Mouse (Mus musculus) adrenal gland, postnatal 14 days (tissue): Measurements from ENCODE around the gene Nedd9. TPM values are rescaled to one million over a fixed set of nuclear protein-coding genes. Genes with fewer than 3 reads are reported as not detected.

ENCODE experiments used
- DNase-seq: peaks from one replicate; pipeline ENCODE4 v3.0.0; 2021; ENCODE audit warnings: mixed read lengths
- total RNA-seq: library from RNA; stranded (reverse); gene quantifications from 2 replicates; pipeline ENCODE4 v1.2.3, GENCODE M21; 2021

The Nedd9 gene
- total RNA-seq, 1 experiment from 2014 or later: 23.0 TPM

DNA sequence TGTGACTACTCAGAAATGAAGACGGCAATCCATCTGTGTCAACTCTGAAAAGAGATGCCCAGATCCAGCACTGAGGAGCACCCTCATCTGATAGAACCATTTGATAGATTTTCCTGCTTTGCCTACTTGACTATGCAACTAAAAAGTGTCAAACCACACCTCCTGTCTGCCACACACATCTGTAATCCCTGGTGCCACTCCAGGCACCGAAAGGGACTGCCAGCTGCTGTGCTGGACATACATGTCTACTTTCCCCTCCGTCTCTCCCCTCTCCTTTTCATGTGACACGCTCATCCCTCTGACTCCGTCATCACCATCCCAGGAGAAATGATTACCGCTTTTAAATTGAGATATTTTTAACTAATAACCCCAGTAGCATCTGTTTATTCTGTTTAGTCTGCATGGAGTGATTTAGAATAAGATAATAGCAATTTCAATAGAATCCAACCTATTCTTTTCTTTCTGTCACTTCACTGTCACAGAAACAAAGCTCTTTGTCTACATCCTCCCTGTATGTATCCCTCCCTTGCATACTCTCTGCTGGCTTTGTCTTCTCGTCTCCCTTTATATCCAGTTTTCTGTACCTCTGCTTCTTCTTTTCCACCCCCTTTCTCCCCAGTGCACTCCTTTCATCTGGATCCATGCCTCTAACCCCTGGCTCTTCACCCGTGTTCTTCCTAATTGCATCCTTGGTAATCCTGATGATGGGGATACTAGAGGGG, 5.0 kb upstream of the Nedd9 start:
- no peak for DNase-seq

DNA sequence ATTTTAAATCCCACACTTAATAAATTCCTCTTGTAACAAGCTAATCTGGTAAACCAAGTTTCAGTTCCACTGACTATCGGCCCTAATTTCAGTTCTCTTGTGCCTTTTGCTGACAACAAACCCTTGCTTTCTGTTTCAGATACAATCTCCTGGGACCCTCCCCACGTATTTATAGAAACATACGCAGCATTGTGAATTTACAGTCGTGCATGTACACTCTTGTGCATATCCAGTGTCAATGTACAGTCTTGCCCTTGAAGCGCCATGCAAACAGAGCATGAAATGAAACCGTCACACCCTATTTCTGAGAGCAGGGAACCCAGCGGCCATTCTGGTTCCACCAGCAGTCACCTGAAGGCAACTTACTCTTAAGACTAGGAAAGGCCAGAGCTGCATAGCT, 4.4 kb upstream of the Nedd9 start:
- DNase-seq: no peak

DNA sequence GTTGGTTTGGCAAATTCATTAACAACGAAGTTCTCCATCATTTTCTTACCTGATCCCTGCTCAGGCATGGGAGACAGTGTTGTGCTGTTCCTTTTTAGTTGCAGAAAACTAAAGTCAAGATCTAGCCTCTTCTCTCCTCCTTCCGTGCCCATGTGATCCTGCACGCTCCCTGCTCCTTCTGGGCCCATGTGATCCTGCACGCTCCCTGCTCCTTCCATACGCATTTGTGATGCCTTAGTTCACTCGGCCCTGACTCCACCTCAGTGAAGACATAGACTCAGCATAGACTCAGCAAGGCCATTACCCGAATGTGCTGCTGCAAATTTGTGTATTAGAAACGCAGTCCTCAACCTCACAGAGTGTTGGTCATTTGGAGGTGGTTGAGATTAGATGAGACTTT, 3.1 kb upstream of the Nedd9 start:
- no peak for DNase-seq

DNA sequence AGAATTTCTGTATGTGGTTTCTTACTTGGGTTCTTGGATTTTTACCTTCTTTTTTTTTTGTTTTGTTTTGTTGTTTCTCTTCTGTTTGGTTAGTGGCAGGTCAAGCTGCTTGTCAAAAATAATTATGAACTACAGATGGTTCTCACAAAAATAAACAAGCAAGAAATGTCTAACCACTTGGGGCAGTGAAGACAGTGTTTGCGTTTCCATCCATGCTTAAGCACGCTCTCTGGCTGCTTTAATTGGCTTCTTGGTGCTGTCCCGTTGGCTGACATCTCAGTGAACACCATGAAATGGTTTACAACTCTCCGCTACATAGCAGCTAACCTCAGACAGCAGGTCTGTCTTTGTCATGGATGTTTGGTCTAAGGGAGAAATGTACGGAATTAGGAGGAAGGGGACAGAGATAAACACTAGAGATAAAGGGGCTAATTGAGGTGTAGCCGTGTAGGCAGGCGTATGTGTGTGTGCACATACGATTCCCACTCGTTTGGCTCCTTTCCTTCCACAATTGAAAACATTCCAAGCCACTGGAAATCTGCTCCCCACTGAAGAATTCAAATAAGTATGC, 2.6 kb upstream of the Nedd9 start:
- DNase-seq: no peak

DNA sequence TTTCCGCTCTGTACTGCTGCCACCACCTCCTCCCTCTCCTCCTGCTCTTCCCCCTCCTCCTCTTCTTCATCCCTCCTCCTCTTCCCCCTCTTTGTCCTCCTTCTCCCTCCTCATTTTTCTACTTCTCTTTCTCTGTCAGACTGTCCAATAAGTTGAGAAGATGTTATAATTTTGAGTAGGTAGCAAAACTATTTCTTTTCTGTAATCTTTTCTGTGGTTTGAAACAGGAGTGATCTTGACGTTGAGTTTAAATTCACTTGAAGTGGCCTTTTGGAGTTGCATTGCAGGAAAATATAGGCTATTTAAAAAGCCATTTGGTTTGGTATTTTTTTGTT, 214 bp upstream of the Nedd9 start:
- DNase-seq: no peak

DNA sequence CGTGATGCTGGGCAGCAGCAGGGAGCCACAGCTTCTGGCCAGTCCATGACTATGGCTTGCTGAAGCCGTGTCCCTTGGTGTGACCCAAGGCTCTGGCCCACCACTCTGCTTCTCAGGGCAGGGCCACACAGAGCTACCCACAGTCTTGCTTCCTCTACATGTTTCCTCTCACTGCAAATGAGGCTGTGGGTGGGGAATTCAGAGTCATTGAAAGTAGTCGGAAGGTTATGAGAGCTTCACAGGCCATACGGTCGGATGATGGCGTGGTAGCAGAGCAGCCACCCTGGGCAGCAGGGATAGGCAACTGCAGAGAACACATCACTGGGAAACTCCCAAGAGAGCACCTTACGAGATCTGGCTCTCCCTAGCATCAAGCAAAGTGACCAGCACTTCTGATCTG, 3.2 kb downstream of the Nedd9 start:
- DNase-seq: no peak

DNA sequence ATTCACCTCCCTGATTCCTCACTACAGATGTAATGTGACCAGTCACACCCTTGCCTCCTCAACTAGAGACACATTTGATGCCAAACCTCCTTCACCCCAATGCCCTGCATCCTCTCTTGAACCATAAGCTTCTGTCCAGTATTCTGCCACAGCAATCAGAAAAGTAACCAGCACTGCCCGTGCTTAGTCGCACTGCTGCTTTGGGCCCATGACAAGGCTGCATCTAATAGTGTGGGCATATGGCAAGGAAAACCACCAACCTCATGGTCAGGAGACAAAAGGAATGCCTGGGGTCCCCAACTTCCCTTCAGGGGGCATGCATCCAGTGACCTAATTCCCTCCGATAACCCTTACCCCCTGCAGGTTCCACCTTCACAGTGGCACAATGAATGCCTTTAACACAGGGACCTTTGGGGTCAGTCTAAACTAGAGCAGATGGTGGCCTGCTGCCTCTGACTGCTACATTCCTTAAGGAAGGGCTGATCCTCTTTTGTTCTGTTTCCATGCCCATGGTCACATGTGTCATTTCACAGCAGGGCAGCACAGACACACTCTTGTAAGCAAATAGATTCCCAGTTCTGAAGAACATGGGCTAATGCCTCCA, 4.7 kb downstream of the Nedd9 start:
- DNase-seq: no peak

DNA sequence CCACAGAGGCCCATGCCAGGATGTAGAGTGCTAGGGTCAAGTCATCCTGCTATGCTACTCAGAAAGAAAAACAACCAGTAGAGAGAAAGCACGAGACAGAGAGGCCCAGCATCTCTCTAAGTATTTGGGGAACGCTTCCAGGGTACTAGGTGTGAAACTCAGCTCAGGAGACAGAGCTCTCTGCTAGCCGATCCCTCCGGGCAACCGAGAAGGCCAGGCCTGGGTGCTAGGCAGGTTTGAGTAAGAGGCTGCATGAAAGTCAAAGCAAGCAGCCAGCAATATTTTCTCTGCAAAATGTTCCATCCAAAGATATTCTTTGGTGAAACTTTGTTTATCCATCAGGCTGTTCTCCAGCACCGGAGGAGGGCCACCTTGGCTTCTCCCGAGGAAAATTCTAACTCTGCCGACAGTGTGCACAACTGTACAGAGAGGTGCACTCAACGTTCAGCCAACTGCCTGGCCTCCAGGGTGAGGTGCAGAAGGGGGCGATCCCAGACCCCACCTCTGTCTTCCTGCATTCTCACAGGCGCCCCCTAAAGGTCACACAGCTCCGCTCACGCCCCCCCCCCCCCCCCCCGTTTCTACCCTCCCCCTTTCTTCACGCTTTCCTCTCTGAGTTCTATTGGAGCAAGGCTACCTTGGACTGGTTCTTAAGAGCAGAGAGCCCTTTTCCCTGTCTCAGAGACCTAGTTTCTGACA, 7.3 kb downstream of the Nedd9 start:
- DNase-seq: no peak

DNA sequence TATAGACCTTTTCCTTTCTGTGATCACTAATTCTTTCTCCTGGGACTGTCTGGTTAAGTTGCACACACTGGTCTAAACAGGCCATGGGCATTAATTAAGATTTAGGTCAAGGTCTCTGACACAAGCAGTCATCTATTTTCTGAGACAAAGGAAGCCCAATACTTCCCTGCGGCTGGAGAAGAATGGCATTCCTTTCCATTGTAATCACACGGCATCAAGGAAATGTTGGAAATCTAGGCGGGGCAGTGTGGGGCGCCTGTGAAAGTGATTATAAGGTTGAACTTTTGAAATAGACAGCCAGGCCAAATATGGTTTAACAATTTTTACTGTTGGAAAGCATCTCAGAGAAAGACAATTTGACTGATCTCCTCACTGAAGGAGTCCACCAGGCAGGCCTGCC, 10.9 kb downstream of the Nedd9 start:
- peak; percentile 27 for DNase-seq

DNA sequence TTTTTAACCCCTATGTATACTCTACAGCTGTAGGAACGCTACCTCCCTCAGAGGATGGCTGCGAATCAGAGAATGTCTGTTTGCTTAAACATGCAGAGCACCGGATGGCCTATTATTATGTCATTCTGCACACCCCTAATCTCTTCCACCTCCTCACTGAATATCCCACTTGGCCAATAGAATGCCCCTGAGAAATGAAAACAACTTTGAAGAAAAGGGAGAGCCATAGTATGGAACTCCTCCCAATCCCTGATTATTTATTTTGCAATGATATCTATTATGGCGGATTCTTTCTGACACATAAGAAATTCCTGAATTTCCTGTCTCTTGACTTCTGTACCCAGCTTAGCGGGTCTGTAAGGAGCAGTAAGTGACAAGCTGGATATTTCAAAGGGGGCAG, 12.8 kb downstream of the Nedd9 start:
- no peak for DNase-seq

DNA sequence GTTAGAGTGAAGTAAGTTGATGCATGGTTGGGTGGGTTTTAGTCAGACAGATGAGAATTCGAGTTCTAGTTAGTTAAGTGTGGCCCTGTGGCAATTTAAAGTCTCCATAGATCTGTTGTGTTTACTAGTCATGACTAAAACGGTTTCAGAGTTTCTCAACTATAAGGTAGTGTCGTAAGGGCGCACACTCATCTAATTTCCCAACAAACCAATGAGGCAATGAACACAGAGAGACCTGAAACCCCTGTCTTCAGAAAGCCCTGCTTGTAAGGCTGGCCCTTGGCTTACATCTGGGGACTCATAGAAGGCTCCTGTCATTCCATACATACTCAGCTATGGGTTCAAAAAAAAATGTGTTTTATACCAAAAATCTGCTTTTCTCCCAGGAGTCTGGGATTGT, 13.7 kb downstream of the Nedd9 start:
- DNase-seq: no peak

DNA sequence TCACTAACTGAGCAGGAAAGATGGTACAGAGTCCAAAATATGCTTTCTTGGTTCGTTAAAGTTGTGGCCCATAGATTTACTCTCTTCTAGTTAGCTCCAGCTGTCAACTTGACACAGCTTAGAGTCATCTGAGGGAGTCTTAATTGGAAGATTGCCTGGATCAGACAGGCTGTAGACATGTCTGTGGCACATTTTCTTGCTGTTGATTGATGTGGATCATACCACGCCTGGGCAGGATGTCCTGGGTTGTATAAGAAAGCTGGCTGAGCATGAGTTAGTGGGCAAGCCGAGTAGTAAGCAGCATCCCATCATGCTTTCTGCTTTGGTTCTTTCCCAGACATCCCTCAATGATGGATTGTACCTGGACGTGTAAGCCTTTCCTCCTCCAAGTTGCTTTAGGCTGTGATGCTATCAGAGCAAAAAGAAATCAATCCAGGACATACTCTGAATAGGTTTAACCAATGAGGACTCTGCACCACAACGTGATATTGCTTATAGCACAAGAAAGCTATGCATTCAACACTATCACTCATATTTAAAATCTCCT, 14.2 kb downstream of the Nedd9 start:
- no peak for DNase-seq

DNA sequence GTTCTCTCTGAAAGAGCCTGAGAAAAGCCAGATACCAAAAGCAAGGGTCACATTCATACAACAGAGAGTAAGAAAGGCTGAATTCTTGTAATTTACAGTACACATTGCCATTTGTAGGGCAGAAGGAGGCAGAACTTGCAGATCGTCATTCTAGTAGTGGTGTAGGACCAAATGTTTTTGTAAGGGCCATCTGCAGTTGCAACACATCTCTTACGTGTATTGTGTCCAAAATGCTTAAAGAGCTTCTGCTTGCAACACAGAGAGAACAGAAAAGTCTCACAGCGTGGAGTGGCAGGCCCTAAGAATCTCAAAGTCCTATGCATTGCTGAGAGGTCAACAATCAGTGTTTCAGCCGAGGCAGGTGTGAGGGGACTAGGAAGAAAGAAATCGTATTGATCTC, 18.9 kb downstream of the Nedd9 start:
- no peak for DNase-seq

DNA sequence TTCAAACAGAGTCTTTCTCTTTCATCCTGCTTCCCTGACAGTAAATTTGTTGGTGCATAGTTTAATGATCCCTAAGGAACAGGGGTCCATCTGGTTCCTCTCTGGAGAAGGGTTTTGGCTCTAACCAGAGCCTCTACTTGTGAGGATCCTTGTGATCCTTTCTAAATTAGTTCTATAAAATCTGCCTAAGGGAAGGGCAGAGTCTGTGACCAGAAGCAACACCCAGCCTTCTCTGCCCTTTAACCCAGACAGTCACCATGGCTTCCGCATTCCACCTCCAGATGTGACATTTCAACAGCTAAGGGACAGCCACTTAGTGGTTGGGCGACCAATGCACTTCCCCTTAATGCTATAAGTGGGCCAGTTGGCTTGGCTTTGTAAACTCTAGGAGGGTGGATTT, 20.1 kb downstream of the Nedd9 start:
- DNase-seq: peak; percentile 29

DNA sequence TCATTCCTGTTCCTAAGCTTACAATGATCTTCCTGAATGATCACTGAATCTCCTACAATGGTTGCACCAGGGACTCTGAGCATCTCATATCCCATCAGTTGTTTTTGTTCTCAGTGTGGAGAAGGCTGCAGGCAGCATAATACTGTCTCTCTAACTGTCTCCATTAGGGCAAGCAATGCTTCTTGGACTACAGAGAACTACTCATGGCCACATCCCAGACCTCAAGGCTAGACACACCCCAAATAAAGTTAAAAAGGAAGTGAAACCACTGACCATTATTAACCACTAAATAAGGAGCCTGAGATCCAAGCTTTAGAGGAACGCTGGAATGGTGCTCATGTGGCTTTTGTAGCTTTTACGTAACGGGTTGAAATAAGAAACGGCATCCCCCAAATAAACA, 20.5 kb downstream of the Nedd9 start:
- DNase-seq: no peak

DNA sequence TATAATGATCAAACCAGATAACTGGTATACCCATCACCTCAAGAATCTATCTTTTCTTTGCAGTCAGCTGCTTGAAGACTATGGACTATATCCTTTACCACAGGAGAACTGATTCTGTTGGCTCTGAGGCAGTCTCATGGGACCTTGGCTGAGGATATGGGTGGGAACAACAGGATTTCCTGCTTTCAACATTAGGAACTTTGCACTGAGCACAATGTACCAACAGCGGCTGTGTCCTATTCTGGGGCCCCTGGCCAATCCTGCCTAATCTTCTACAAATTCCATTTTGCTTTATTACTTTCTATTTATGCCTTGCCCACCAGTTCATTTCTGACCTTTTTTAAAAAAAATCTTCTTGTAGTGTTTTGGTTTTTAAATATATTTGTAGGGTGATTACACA, 21.0 kb downstream of the Nedd9 start:
- DNase-seq: peak; percentile 50

DNA sequence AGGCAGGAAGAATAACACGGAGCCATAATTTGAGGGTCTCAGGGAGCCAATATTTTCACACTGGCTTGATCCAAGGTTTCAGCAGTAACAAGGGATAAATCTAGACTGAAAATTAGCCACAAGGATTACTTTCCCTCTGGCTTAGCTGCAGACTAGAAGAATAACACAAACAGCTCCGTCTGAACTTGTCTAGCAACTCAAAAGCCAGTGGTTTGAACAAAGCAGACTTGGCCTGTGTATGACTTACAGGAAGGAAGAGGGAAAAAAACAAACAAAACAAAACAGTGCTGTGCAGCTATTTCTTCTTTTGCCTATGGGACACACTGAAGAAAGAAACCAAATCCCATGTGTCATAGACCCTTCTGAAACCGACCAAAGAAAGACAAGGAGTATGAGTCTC, 25.7 kb downstream of the Nedd9 start:
- no peak for DNase-seq

DNA sequence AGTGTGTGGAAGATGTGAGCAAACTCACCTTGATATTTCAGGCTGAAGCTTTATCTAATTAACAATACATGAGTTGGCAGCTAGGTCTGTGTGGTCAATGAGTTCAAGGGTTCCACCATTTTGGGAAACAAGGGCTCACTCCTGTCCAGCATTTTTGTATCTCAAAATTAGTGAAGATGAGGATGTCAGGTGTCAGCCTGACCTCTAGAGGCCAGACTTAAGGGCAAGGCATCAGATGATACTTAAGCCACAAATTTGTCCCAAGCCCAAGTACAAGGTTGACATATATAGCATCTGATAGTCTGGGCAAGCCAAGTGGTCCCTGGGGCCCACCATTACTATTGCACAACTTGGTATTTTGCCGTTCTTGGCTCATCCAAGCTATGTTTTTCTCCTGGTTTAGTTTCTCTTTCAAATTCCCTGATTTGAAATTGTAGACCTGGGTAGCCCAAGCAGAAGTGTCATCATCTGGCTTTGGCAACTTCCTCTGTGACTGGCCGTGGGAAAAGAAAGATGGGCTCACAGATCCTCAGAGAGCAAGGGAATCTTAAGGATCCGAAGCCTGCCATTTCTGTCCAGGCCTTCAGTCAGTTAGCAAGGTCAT, 27.4 kb downstream of the Nedd9 start:
- no peak for DNase-seq

DNA sequence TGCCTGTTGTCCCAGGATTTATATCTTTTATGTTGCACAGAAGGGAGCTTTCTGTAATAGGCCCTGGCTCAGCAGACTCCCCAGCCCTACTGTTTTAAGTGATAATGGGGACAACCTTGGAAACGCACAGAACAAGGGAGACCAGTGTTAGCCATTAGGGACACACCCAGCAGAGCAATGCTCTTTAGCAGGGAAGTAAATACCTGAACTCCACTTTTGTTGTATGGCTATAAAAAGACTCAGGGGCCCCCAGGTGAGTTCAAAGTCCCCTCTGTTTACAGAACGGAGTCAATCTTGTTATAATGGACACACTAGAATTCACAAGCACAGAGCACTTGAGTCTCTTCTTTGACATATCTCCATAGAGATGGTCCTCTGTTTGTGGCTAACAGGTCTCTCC, 28.5 kb downstream of the Nedd9 start:
- DNase-seq: no peak

DNA sequence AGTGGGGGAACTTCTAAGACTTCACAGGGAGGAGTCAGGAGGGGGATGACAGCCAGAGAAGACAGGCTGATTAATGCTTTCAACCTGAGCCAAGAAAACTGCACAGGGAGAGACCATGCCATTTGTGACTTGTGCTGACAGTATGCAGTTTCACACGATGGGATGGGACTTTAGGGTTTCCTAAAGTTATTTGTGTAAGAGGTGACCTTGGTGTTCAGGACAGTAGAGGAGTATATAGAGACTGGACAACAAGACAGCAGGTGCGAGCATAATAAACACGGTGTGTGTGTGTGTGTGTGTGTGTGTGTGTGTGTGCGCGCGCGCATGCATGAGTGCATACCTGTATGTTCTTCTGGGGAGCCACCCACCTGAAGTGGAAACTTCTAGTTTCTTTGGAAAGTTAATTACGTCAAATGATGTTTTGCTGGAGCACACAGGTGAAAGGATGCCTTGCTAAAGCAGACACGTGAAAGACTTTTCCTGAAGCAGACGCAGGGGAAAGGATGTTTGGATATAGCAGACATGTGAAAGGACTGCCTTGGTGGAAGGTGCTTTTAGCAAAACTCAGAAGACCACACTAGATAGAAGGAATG, 29.3 kb downstream of the Nedd9 start:
- DNase-seq: no peak

DNA sequence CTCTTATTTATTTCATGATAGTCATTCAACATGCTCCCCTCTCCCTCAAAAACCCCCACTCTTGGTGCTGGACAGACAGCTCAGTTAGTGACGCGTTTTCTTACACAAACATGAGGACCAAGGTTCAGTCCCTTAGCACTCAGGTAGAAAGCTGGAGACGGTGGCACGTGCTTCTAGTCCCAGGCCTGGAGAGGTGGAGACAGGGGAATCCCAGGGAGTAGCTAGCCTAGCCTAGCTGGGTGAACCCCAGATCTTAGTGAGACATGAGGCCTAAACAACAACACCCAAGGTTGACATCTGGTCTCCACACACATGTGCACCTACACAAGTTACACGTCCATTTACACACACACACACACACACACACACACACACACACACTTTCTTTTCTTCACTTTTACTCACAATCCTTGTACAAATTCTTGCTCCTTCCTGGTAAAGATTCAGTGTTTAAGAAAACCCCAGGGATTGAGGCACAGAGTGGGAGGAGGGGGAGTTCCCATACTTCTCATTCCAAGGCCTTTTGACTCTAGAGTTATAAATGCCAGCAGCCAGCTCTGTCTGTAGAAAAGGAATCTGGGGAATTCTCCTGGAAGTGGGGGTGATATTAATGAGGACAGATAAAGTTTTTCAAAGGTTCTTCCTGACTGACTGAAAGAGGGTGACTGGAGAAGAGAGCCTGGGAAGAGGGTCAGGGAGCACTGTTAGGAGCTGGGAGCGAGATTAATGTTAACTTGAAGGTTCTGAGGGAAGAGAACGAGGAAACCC, 29.9 kb downstream of the Nedd9 start:
- DNase-seq: no peak
